Mouse (Mus musculus): Measurements from ENCODE around the gene Arl13b. TPM values are rescaled to one million over a fixed set of nuclear protein-coding genes. Genes with fewer than 3 reads are reported as not detected.

Gene Arl13b
- polyA plus RNA-seq, 1 experiment from 2014 or later = 18.9 TPM

DNA sequence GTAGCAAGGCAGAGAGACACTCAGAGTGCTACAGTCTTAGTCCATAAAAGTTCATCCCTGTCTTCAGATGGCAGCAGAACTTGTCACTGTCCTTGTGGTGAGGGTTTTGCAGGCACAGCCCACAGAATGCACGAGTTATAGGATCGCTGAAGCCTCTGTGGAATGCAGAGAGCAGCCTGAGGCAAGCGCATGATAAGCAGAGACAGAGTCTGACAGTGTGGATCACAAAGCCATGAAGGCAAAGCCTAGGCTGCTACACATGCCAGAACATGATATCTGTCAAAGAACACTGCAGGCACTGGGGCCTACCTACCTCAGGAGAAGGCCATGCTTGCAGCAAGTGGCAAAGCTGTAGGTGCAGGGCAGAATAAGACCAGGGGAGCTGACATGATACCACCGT is 47.4 kb downstream of the Arl13b start:
- no peak for ATAC-seq (ENCODE audit: low read depth)
- Histone ChIP-seq H3K27me3 (ENCODE audit: control insufficient read depth, insufficient read depth, low read length) (no peaks in the 10 kb centered on the region), H3K4me1 (ENCODE audit: control insufficient read depth, insufficient read depth, low read length) (no peaks in the 10 kb centered on the region), H3K4me3 (ENCODE audit: low read depth, low read length) (no peak overlapping the region), H3K4me2 (ENCODE audit: low read depth, low read length) (no peak overlapping the region), H3K9ac (replicated peaks; ENCODE audit: low read depth, low read length) (no peak overlapping the region), H3K9me3 (ENCODE audit: control insufficient read depth, low read length) (no peaks in the 10 kb centered on the region), H3K36me3 (ENCODE audit: control insufficient read depth, insufficient read depth, low read length) (peaks cover 6% of the 10 kb centered on the region; the same call in 1 of the 2 replicates), H3K27ac (ENCODE audit: low read depth, low read length) (no peak overlapping the region)
- 87% methylated on average over 4 of the region's 4 CpGs for WGBS

DNA sequence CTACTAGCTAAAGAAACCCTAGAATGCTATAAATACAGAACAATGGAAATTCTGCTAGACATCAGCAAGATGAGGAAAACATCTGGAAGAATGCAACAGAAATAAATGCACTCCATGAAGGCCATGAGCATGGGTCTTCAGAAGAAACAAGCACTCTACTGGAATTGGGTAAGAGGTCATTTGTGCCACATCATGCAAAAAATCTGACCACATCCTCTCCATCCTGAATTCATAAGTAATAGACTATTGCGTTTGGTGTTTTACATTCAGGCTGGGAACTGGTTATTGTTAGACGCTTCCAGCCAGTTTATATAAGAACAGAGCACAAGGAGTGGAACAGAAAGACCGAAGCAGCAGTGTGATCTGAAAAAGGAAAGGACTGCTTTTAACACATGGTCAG is 48.0 kb downstream of the Arl13b start:
- no peak overlapping the region for H3K4me2 ChIP-seq (ENCODE audit: low read depth, low read length)
- no peaks in the 10 kb centered on the region for H3K9me3 ChIP-seq (ENCODE audit: control insufficient read depth, low read length)
- no peak overlapping the region for H3K4me3 ChIP-seq (ENCODE audit: low read depth, low read length)
- no peak overlapping the region for H3K9ac ChIP-seq (replicated peaks; ENCODE audit: low read depth, low read length)
- H3K4me1 ChIP-seq (ENCODE audit: control insufficient read depth, insufficient read depth, low read length) = no peaks in the 10 kb centered on the region
- no peaks in the 10 kb centered on the region for H3K27me3 ChIP-seq (ENCODE audit: control insufficient read depth, insufficient read depth, low read length)
- no peak overlapping the region for H3K27ac ChIP-seq (ENCODE audit: low read depth, low read length)
- no peak for ATAC-seq (ENCODE audit: low read depth)
- WGBS = 92% methylated on average over 3 of the region's 3 CpGs
- peaks cover 6% of the 10 kb centered on the region; the same call in 1 of the 2 replicates for H3K36me3 ChIP-seq (ENCODE audit: control insufficient read depth, insufficient read depth, low read length)

DNA sequence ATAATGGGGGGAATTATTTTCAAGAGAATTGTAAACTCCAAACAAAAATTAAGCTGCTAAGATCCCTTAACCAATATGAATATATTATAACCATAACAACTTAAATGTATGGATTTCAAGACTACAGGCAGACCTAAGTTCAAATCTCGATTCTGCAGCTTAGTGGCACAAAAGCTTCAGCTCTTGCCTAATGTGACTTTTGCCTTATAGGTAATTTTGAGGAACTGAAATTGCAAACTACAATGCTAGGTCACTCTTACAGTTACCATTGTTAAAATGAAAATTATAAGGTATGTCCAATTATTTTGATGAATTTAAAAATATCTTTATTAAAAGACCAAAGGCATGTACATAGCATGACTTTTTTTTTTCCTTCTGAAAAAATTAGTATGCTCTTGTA is 50.2 kb downstream of the Arl13b start:
- Histone ChIP-seq H3K36me3 (ENCODE audit: control insufficient read depth, insufficient read depth, low read length) (no peaks in the 10 kb centered on the region), H3K9ac (replicated peaks; ENCODE audit: low read depth, low read length) (no peak overlapping the region), H3K4me3 (ENCODE audit: low read depth, low read length) (no peak overlapping the region), H3K9me3 (ENCODE audit: control insufficient read depth, low read length) (no peaks in the 10 kb centered on the region), H3K27me3 (ENCODE audit: control insufficient read depth, insufficient read depth, low read length) (no peaks in the 10 kb centered on the region), H3K4me2 (ENCODE audit: low read depth, low read length) (no peak overlapping the region), H3K4me1 (ENCODE audit: control insufficient read depth, insufficient read depth, low read length) (no peaks in the 10 kb centered on the region), H3K27ac (ENCODE audit: low read depth, low read length) (no peak overlapping the region)
- ATAC-seq (ENCODE audit: low read depth) = no peak
- 91% methylated on average over 1 of the region's 1 CpGs for WGBS

DNA sequence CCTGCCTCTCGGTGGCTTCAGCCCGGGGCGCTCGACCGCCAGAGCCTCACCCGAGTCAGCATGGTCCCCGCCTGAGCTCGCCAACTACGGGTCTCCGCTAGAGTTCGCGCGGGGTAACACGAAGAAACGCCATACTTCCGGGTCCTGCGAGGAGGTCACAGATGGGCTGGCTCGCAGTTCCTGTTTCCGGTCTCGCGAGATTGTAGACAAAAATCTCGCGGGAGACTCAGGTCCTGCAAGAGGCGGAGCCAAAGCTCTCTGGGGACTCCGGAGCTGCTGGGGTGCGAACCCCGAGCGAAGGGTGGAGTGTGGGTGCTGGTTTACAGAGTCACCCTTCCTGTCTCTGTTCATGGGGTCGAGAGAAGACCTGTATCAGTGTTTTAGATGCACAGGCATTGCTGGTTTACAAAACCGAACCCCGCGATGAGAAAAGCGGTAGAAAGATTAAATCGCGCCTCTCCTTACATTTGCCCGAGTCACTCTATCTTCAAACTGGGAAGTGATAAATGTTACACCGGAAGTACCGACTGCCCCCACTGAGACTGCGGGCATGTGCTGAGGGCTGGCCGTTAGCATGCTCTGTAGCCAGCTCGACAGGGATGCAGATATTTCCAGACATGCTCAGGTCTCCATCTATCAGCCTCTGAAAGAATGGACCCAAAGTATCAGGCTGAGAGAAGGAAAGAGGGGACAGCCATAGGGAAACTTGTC is 60.1 kb downstream of the Arl13b start, which contains the start of gene Nsun3:
TSS of gene Nsun3 (minus strand) at position 198 of the 711 bp plus-strand sequence.
- Histone ChIP-seq H3K27ac (ENCODE audit: low read depth, low read length) (peak within 1 kb of the TSS; percentile 87), H3K4me1 (ENCODE audit: control insufficient read depth, insufficient read depth, low read length) (peaks cover 22% of the 10 kb centered on the region), H3K9me3 (ENCODE audit: control insufficient read depth, low read length) (no peaks in the 10 kb centered on the region), H3K4me2 (ENCODE audit: low read depth, low read length) (peak within 1 kb of the TSS; percentile 74), H3K36me3 (ENCODE audit: control insufficient read depth, insufficient read depth, low read length) (no peaks in the 10 kb centered on the region), H3K27me3 (ENCODE audit: control insufficient read depth, insufficient read depth, low read length) (no peaks in the 10 kb centered on the region), H3K9ac (replicated peaks; ENCODE audit: low read depth, low read length) (peak within 1 kb of the TSS; percentile 74), H3K4me3 (ENCODE audit: low read depth, low read length) (peak within 1 kb of the TSS; percentile 81)
- peak; percentile 98 for ATAC-seq (ENCODE audit: low read depth)
- 2% methylated on average over 41 of the region's 41 CpGs for WGBS

DNA sequence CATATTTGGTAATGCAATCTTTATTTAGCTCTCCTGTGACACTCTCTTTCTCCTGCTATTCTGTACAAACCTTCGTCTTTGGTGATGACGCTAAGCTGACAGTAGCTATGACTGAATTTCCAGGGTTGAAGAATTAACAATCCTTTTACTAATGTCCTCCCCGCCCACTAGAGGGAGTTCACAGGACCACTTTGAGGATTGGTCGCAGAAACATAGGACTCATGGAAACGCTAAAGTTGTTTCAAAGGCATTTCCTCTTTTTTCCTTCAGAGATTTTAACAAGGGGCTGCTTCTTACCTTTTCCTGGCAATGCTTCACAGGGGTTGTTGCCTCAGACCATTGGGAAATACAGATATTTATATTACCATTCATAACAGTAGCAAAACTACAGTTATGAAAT is 64.6 kb downstream of the Arl13b start:
- no peak overlapping the region for H3K27ac ChIP-seq (ENCODE audit: low read depth, low read length)
- no peak for ATAC-seq (ENCODE audit: low read depth)
- no peak overlapping the region for H3K4me2 ChIP-seq (ENCODE audit: low read depth, low read length)
- no peak overlapping the region for H3K4me3 ChIP-seq (ENCODE audit: low read depth, low read length)
- no peaks in the 10 kb centered on the region for H3K27me3 ChIP-seq (ENCODE audit: control insufficient read depth, insufficient read depth, low read length)
- H3K36me3 ChIP-seq (ENCODE audit: control insufficient read depth, insufficient read depth, low read length) = no peaks in the 10 kb centered on the region
- no peaks in the 10 kb centered on the region for H3K9me3 ChIP-seq (ENCODE audit: control insufficient read depth, low read length)
- H3K9ac ChIP-seq (replicated peaks; ENCODE audit: low read depth, low read length) = no peak overlapping the region
- WGBS = 71% methylated on average over 5 of the region's 5 CpGs
- peaks cover 19% of the 10 kb centered on the region for H3K4me1 ChIP-seq (ENCODE audit: control insufficient read depth, insufficient read depth, low read length)

DNA sequence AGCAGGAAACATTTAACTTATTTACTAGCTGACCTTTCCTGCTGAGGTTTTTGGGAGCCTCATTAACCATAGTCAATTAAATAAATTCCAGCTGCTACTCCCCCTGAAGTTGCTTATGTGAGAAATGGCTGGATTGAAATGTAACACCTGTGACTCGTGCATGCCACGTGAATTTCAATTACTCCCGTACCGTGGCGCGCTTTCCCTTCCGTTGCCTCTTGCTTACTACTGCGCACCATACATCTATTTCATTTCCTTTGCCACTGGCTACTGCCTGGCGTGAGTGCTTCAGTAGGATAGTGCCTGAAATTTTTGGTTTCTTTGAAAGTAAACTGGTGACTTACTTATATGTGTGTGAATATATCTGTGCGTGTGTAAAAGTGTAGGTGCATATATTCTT is 68.6 kb downstream of the Arl13b start:
- Histone ChIP-seq H3K27ac (ENCODE audit: low read depth, low read length) (no peak overlapping the region), H3K36me3 (ENCODE audit: control insufficient read depth, insufficient read depth, low read length) (no peaks in the 10 kb centered on the region), H3K9me3 (ENCODE audit: control insufficient read depth, low read length) (no peaks in the 10 kb centered on the region), H3K4me2 (ENCODE audit: low read depth, low read length) (no peak overlapping the region), H3K27me3 (ENCODE audit: control insufficient read depth, insufficient read depth, low read length) (no peaks in the 10 kb centered on the region), H3K4me3 (ENCODE audit: low read depth, low read length) (no peak overlapping the region), H3K9ac (replicated peaks; ENCODE audit: low read depth, low read length) (no peak overlapping the region), H3K4me1 (ENCODE audit: control insufficient read depth, insufficient read depth, low read length) (no peaks in the 10 kb centered on the region; the same call in 1 of the 2 replicates)
- no peak for ATAC-seq (ENCODE audit: low read depth)
- WGBS = 73% methylated on average over 10 of the region's 10 CpGs

DNA sequence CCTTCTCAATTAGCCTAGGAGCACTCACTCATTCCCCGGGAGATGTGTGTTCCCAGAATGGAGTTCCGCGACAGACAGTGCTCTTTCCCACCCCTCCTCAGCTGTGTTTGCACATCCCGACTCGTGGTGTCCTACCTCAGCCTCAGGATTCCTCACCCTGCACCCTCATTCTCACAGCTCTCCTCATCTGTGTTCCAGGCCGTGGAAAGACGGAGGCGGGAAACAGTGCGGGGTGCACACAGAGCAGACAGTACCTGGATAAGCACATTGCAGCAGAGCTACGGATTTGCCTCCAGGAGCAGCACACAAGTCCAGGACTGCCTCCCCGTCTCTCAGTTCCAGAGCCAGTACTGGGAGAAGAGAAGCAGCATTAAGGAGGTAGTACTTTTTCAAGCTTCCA is 70.8 kb downstream of the Arl13b start:
- H3K9ac ChIP-seq (replicated peaks; ENCODE audit: low read depth, low read length) = no peak overlapping the region; the same call in 1 of the 2 replicates
- H3K36me3 ChIP-seq (ENCODE audit: control insufficient read depth, insufficient read depth, low read length) = no peaks in the 10 kb centered on the region
- H3K27me3 ChIP-seq (ENCODE audit: control insufficient read depth, insufficient read depth, low read length) = no peaks in the 10 kb centered on the region
- H3K4me1 ChIP-seq (ENCODE audit: control insufficient read depth, insufficient read depth, low read length) = no peaks in the 10 kb centered on the region
- WGBS = 86% methylated on average over 11 of the region's 11 CpGs
- no peak for ATAC-seq (ENCODE audit: low read depth)
- no peak overlapping the region for H3K4me3 ChIP-seq (ENCODE audit: low read depth, low read length)
- H3K27ac ChIP-seq (ENCODE audit: low read depth, low read length) = no peak overlapping the region
- no peaks in the 10 kb centered on the region for H3K9me3 ChIP-seq (ENCODE audit: control insufficient read depth, low read length)
- H3K4me2 ChIP-seq (ENCODE audit: low read depth, low read length) = no peak overlapping the region

DNA sequence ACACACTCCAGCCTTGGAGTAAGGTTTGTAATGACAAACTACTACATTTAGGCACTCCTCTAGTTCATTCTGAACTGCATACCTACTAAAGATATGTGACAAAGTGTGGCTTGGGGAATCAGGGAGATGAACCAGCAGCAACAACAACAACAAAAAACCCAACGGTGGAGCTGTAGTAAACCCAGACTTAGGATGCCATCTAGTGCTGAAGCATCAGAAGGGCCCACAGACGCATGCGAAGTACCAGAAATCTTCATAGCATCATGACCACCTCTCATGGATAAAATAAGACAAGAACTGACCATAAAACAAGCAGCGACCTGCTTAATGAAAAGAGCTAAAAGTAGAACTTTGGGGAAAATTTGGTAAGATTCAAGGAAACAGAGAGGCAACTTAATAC is 73.4 kb downstream of the Arl13b start:
- no peaks in the 10 kb centered on the region for H3K9me3 ChIP-seq (ENCODE audit: control insufficient read depth, low read length)
- no peak overlapping the region for H3K4me2 ChIP-seq (ENCODE audit: low read depth, low read length)
- no peak overlapping the region for H3K4me3 ChIP-seq (ENCODE audit: low read depth, low read length)
- no peaks in the 10 kb centered on the region for H3K4me1 ChIP-seq (ENCODE audit: control insufficient read depth, insufficient read depth, low read length)
- no peaks in the 10 kb centered on the region for H3K27me3 ChIP-seq (ENCODE audit: control insufficient read depth, insufficient read depth, low read length)
- no peak overlapping the region for H3K27ac ChIP-seq (ENCODE audit: low read depth, low read length)
- no peak overlapping the region for H3K9ac ChIP-seq (replicated peaks; ENCODE audit: low read depth, low read length)
- 81% methylated on average over 4 of the region's 4 CpGs for WGBS
- H3K36me3 ChIP-seq (ENCODE audit: control insufficient read depth, insufficient read depth, low read length) = no peaks in the 10 kb centered on the region
- ATAC-seq (ENCODE audit: low read depth) = no peak

DNA sequence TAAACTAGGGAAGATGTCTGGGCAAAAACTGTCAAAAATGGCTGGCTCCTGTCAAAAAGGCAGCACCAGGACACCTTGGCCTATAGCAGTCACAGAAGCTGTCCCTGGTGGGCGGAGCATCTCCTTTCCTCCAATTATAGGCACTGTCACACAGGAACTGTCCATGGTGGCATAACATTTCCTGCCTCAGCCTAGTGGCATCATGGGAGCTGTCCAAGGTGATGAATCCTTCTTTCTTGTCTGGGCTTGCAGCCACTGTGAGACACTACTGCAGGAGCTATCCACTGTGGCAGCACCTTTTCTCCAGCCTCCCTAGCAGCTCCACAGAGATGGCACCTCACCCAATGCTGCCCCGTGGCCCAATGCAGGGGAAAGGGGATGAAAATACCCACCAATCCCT is 88.5 kb downstream of the Arl13b start:
- Histone ChIP-seq H3K9ac (replicated peaks; ENCODE audit: low read depth, low read length) (no peak overlapping the region), H3K9me3 (ENCODE audit: control insufficient read depth, low read length) (no peaks in the 10 kb centered on the region), H3K27ac (ENCODE audit: low read depth, low read length) (no peak overlapping the region), H3K36me3 (ENCODE audit: control insufficient read depth, insufficient read depth, low read length) (no peaks in the 10 kb centered on the region), H3K4me2 (ENCODE audit: low read depth, low read length) (no peak overlapping the region), H3K4me1 (ENCODE audit: control insufficient read depth, insufficient read depth, low read length) (no peaks in the 10 kb centered on the region), H3K4me3 (ENCODE audit: low read depth, low read length) (no peak overlapping the region), H3K27me3 (ENCODE audit: control insufficient read depth, insufficient read depth, low read length) (no peaks in the 10 kb centered on the region)
- 84% methylated on average over 2 of the region's 2 CpGs for WGBS
- ATAC-seq (ENCODE audit: low read depth) = no peak
